In the genomic region with DNA sequence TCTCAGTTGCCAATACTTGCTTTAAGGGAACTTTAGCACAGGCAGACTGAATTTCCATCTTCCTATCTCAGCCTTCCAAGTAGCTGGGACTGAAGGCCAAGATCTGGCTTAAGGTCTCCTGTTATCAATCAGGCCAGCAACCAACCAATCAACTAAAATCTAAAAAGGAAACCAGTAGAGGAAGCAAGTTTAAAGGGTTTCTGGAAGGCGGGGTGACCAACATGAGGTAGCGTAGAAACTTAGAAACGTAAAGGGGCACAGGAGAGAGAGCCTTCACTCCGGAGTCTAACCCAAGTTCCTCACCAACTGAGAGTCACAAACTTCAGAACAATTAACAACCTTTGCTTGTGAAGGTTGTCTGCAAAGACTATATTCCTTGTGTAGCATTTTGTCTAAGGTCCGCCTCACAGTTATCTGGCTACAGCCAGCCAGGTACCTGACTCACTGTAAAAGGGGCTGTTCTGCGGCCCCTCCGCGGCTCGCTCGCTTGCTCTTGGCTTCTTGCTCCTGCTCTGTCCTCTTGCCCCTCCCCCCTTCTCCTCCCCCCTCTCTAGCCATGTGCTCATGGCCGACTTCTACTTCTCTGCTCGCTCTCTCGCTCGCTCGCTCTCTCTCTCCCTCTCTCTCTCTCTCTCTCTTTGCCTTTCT, we compare ENCODE assay signal across 11 mouse cellular contexts. TPM values are rescaled to one million over a fixed set of nuclear protein-coding genes. Genes with fewer than 3 reads are reported as not detected.
DNase-seq lines count a peak whose midpoint lies in the region; ATAC-seq and TF ChIP-seq lines count a peak whose summit lies in the region.
"Had no signal": no experiment of that assay in that cellular context is flagged by ENCODE, and none has a peak within 500 bp of the region (broad histone marks: within the 10 kb centered on the region; RNA-seq: fewer than 3 reads in every experiment).

No protein-coding gene starts in this region.

- TF ChIP-seq POLR2A in spleen, adult 2 months (IDR thresholded peaks at IDR 0.05; ENCODE audit: low read depth, low read length), result no peak

- no peak overlapping the region for H3K27ac ChIP-seq in forebrain, embryonic 13.5 days
- no peak overlapping the region for H3K27ac ChIP-seq in forebrain, postnatal 0 days (ENCODE audit: low read depth, low read length)
- peak overlapping the region; percentile 33; the same call in 1 of the 2 replicates for H3K27ac ChIP-seq in spleen, adult 2 months (ENCODE audit: insufficient read depth, low read length)
- H3K27ac ChIP-seq in limb, embryonic 10.5 days, result peak overlapping the region; percentile 73
- H3K27ac ChIP-seq in stomach, postnatal 0 days (replicated peaks), result peak overlapping the region; percentile 69
- H3K27ac ChIP-seq: forebrain, embryonic 15.5 days had no signal

- ATAC-seq in forebrain, embryonic 13.5 days, result no peak
- ATAC-seq in forebrain, postnatal 0 days, result no peak
- no peak for ATAC-seq in stomach, postnatal 0 days (ENCODE audit: low FRiP score, low TSS enrichment)
- ATAC-seq: forebrain, embryonic 15.5 days had no signal

- no peak overlapping the region for H3K4me2 ChIP-seq in forebrain, embryonic 13.5 days
- no peak overlapping the region for H3K4me2 ChIP-seq in forebrain, postnatal 0 days (ENCODE audit: low read depth)
- H3K4me2 ChIP-seq in stomach, postnatal 0 days (replicated peaks; ENCODE audit: low read depth), result no peak overlapping the region
- H3K4me2 ChIP-seq: forebrain, embryonic 15.5 days had no signal

- peaks cover 17% of the 10 kb centered on the region for H3K4me1 ChIP-seq in forebrain, embryonic 13.5 days
- peaks cover 7% of the 10 kb centered on the region for H3K4me1 ChIP-seq in forebrain, postnatal 0 days (ENCODE audit: insufficient read depth)
- H3K4me1 ChIP-seq in spleen, adult 2 months (ENCODE audit: control insufficient read depth, insufficient read depth, insufficient read length), result peaks cover 10% of the 10 kb centered on the region; the same call in 1 of the 2 replicates
- H3K4me1 ChIP-seq in limb, embryonic 10.5 days, result peaks cover 42% of the 10 kb centered on the region
- peaks cover 2% of the 10 kb centered on the region; the same call in 1 of the 2 replicates for H3K4me1 ChIP-seq in stomach, postnatal 0 days (replicated peaks; ENCODE audit: control insufficient read depth, insufficient read depth)

- 49% methylated on average over 15 of the region's 15 CpGs for WGBS in forebrain, embryonic 13.5 days
- WGBS in forebrain, postnatal 0 days, result 51% methylated on average over 15 of the region's 15 CpGs
- WGBS in spleen, adult 2 months, result 23% methylated on average over 15 of the region's 15 CpGs
- WGBS in limb, embryonic 10.5 days, result 39% methylated on average over 15 of the region's 15 CpGs
- 42% methylated on average over 15 of the region's 15 CpGs for WGBS in stomach, postnatal 0 days

- H3K9ac ChIP-seq in forebrain, embryonic 13.5 days, result peak overlapping the region; percentile 26; the same call in 1 of the 2 replicates
- H3K9ac ChIP-seq in forebrain, postnatal 0 days, result no peak overlapping the region
- H3K9ac ChIP-seq in stomach, postnatal 0 days (ENCODE audit: low read length), result peak overlapping the region; percentile 27; the same call in 1 of the 2 replicates
- H3K9ac ChIP-seq: forebrain, embryonic 15.5 days had no signal

- peaks cover 10% of the 10 kb centered on the region for H3K36me3 ChIP-seq in forebrain, embryonic 13.5 days (ENCODE audit: poor library complexity, severe bottlenecking)
- peaks cover 10% of the 10 kb centered on the region for H3K36me3 ChIP-seq in forebrain, postnatal 0 days (ENCODE audit: insufficient read depth)
- peaks cover 6% of the 10 kb centered on the region for H3K36me3 ChIP-seq in spleen, adult 2 months (ENCODE audit: control insufficient read depth, insufficient read depth, low read length)
- H3K36me3 ChIP-seq in limb, embryonic 10.5 days, result peaks cover 15% of the 10 kb centered on the region
- no peaks in the 10 kb centered on the region for H3K36me3 ChIP-seq in stomach, postnatal 0 days (ENCODE audit: control insufficient read depth, insufficient read depth, low read length)

- H3K27me3 ChIP-seq in forebrain, embryonic 13.5 days, result peaks cover 3% of the 10 kb centered on the region; the same call in 1 of the 2 replicates
- no peaks in the 10 kb centered on the region; the same call in 1 of the 2 replicates for H3K27me3 ChIP-seq in forebrain, postnatal 0 days (ENCODE audit: insufficient read depth, low read length)
- no peaks in the 10 kb centered on the region for H3K27me3 ChIP-seq in spleen, adult 2 months (ENCODE audit: control insufficient read depth, insufficient read depth, low read length)
- no peaks in the 10 kb centered on the region for H3K27me3 ChIP-seq in limb, embryonic 10.5 days (ENCODE audit: low read depth, poor library complexity, severe bottlenecking)
- H3K27me3 ChIP-seq in stomach, postnatal 0 days (ENCODE audit: control insufficient read depth, insufficient read depth, low read length), result no peaks in the 10 kb centered on the region
- H3K27me3 ChIP-seq: forebrain, embryonic 15.5 days had no signal

- TF ChIP-seq EP300 in stomach, postnatal 0 days (optimal IDR thresholded peaks at IDR 0.05), result no peak

- no peaks in the 10 kb centered on the region for H3K9me3 ChIP-seq in forebrain, embryonic 13.5 days (replicated peaks)
- no peaks in the 10 kb centered on the region for H3K9me3 ChIP-seq in forebrain, postnatal 0 days (ENCODE audit: low read length)
- H3K9me3 ChIP-seq in limb, embryonic 10.5 days (replicated peaks), result no peaks in the 10 kb centered on the region
- H3K9me3 ChIP-seq in stomach, postnatal 0 days (ENCODE audit: control insufficient read depth, low read length), result no peaks in the 10 kb centered on the region
- H3K9me3 ChIP-seq: forebrain, embryonic 15.5 days had no signal

- DNase-seq in forebrain, postnatal 0 days, result no peak
- no peak for DNase-seq in spleen, adult 2 months (ENCODE audit: low read depth in 1 of 2, low spot score in 2 of 2)
- DNase-seq in spleen, postnatal 4 days (ENCODE audit: low spot score in 2 of 2), result no peak
- DNase-seq in limb, embryonic 10.5 days (ENCODE audit: low spot score), result peak; percentile 56
- DNase-seq in stomach, postnatal 0 days (ENCODE audit: low spot score), result peak; percentile 57
- no peak for DNase-seq in layer of hippocampus, postnatal 10 days (ENCODE audit: low spot score in 2 of 2)
- DNase-seq in frontal cortex, adult 2 months (ENCODE audit: extremely low spot score in 1 of 2, low spot score in 1 of 2), result no peak
- DNase-seq: kidney, adult 8-10 months had no signal

- TF ChIP-seq CTCF in forebrain, postnatal 0 days (IDR thresholded peaks at IDR 0.05; ENCODE audit: low read depth), result no peak
- no peak for TF ChIP-seq CTCF in spleen, adult 2 months (IDR thresholded peaks at IDR 0.05; ENCODE audit: extremely low read depth, insufficient read depth, insufficient read length, insufficient replicate concordance)
- no peak for TF ChIP-seq CTCF in stomach, postnatal 0 days (IDR thresholded peaks at IDR 0.05; ENCODE audit: low read depth)

- H3K4me3 ChIP-seq in forebrain, embryonic 13.5 days, result no peak overlapping the region
- H3K4me3 ChIP-seq in forebrain, postnatal 0 days (ENCODE audit: low read depth, low read length), result no peak overlapping the region
- no peak overlapping the region for H3K4me3 ChIP-seq in spleen, adult 2 months (ENCODE audit: extremely low read depth, insufficient read depth, insufficient read length)
- peak overlapping the region; percentile 21; the same call in 1 of the 2 replicates for H3K4me3 ChIP-seq in limb, embryonic 10.5 days
- no peak overlapping the region for H3K4me3 ChIP-seq in stomach, postnatal 0 days (ENCODE audit: low read depth, low read length)
- H3K4me3 ChIP-seq: forebrain, embryonic 15.5 days had no signal

RNA-seq across cellular contexts. Expression of a gene that starts 3.9 kb away (rescaled TPM):
- polyA plus RNA-seq in forebrain, embryonic 13.5 days (2015; fragmentation: Nextera tagmentation; extraction: Ambion mirVana), result 1,477 and 1,490 TPM in 2 replicates
- 703 and 720 TPM in 2 replicates for total RNA-seq in forebrain, postnatal 0 days (2014; rRNA removed)
- 1,123 and 1,324 TPM in 2 replicates for polyA plus RNA-seq in forebrain, postnatal 0 days (2015; fragmentation: Nextera tagmentation; extraction: Ambion mirVana)
- polyA plus RNA-seq in spleen, adult 2 months (2012; rRNA removed), result 38.9 and 40.7 TPM in 2 replicates
- polyA plus RNA-seq in limb, embryonic 10.5 days (2016; fragmentation: Nextera tagmentation; extraction: Ambion mirVana), result 1,005 and 1,256 TPM in 2 replicates
- polyA plus RNA-seq in stomach, postnatal 0 days (2015; fragmentation: Nextera tagmentation; extraction: Ambion mirVana), result 286 and 326 TPM in 2 replicates
- 1,000 to 10,000 TPM; 1,024 to 1,059 TPM for total RNA-seq in layer of hippocampus, postnatal 10 days (2021)
- polyA plus RNA-seq in frontal cortex, adult 2 months (2012; rRNA removed), result 470 and 567 TPM in 2 replicates

RNA-seq across cellular contexts. Expression of a gene that starts 16.2 kb away (rescaled TPM):
- polyA plus RNA-seq in forebrain, embryonic 13.5 days (2015; fragmentation: Nextera tagmentation; extraction: Ambion mirVana), result 0.25 and 0.53 TPM in 2 replicates
- total RNA-seq in forebrain, postnatal 0 days (2014; rRNA removed), result not detected in 2 replicates
- not detected in 2 replicates for polyA plus RNA-seq in forebrain, postnatal 0 days (2015; fragmentation: Nextera tagmentation; extraction: Ambion mirVana)
- polyA plus RNA-seq in spleen, adult 2 months (2012; rRNA removed), result not detected in 2 replicates
- not detected in 2 replicates for polyA plus RNA-seq in limb, embryonic 10.5 days (2016; fragmentation: Nextera tagmentation; extraction: Ambion mirVana)
- not detected in 2 replicates for polyA plus RNA-seq in stomach, postnatal 0 days (2015; fragmentation: Nextera tagmentation; extraction: Ambion mirVana)
- total RNA-seq in layer of hippocampus, postnatal 10 days (2021), result not detected
- not detected in 2 replicates for polyA plus RNA-seq in frontal cortex, adult 2 months (2012; rRNA removed)
- total RNA-seq: liver, adult 2 months had no signal
- polyA plus RNA-seq: liver, adult 2 months had no signal

RNA-seq across cellular contexts. Expression of a gene that starts 39.1 kb away (rescaled TPM):
- 26.9 and 29.9 TPM in 2 replicates for polyA plus RNA-seq in forebrain, embryonic 13.5 days (2015; fragmentation: Nextera tagmentation; extraction: Ambion mirVana)
- total RNA-seq in forebrain, postnatal 0 days (2014; rRNA removed), result 33.3 and 40.3 TPM in 2 replicates
- polyA plus RNA-seq in forebrain, postnatal 0 days (2015; fragmentation: Nextera tagmentation; extraction: Ambion mirVana), result 12.3 and 17.0 TPM in 2 replicates
- polyA plus RNA-seq in spleen, adult 2 months (2012; rRNA removed), result 11.4 and 11.9 TPM in 2 replicates
- 24.8 and 27.0 TPM in 2 replicates for polyA plus RNA-seq in limb, embryonic 10.5 days (2016; fragmentation: Nextera tagmentation; extraction: Ambion mirVana)
- 12.8 and 14.0 TPM in 2 replicates for polyA plus RNA-seq in stomach, postnatal 0 days (2015; fragmentation: Nextera tagmentation; extraction: Ambion mirVana)
- total RNA-seq in layer of hippocampus, postnatal 10 days (2021), result 10 to 100 TPM; 36.3 to 40.5 TPM
- polyA plus RNA-seq in frontal cortex, adult 2 months (2012; rRNA removed), result 22.9 and 25.6 TPM in 2 replicates

Comparison
In these comparisons a context has a peak if more than half of its experiments do, and no peak if none do; other contexts are left out.
1. H3K27ac ChIP-seq: peak in spleen, adult 2 months (single experiment), limb, embryonic 10.5 days (single experiment) and stomach, postnatal 0 days (single experiment); none in forebrain, embryonic 13.5 days (single experiment) and forebrain, postnatal 0 days (single experiment).
2. DNase-seq: peak in limb, embryonic 10.5 days (single experiment) and stomach, postnatal 0 days (single experiment); none in forebrain, postnatal 0 days (single experiment), spleen, adult 2 months (0 of 2), spleen, postnatal 4 days (0 of 2), layer of hippocampus, postnatal 10 days (0 of 2) and frontal cortex, adult 2 months (0 of 2).